21 mouse cellular contexts compared by ENCODE assay signal in genomic region chr10:119706983-119707382, GRCm38 (mm10).
"Had no signal": no experiment of that assay in that cellular context is flagged by ENCODE, and none has a peak within 500 bp of the region (broad histone marks: within the 10 kb centered on the region; RNA-seq: fewer than 3 reads in every experiment).

No protein-coding gene starts in this region.

- H3K9ac ChIP-seq: limb, embryonic 12.5 days; limb, embryonic 15.5 days; liver, embryonic 14.5 days; liver, postnatal 0 days; lung, embryonic 14.5 days; midbrain, embryonic 12.5 days; midbrain, embryonic 15.5 days; neural tube, embryonic 12.5 days; neural tube, embryonic 15.5 days had no signal

- H3K9me3 ChIP-seq: limb, embryonic 12.5 days; limb, embryonic 15.5 days; midbrain, embryonic 12.5 days; midbrain, embryonic 15.5 days; neural tube, embryonic 12.5 days; neural tube, embryonic 15.5 days had no signal

- ATAC-seq: liver, postnatal 0 days; lung, postnatal 0 days; midbrain, embryonic 15.5 days had no signal

- H3K4me3 ChIP-seq: layer of hippocampus, adult 2 months; limb, embryonic 12.5 days; limb, embryonic 15.5 days; midbrain, embryonic 12.5 days; midbrain, embryonic 15.5 days; neural tube, embryonic 12.5 days; neural tube, embryonic 15.5 days had no signal

- H3K27ac ChIP-seq: kidney, postnatal 0 days; layer of hippocampus, adult 2 months; limb, embryonic 12.5 days; limb, embryonic 15.5 days; liver, embryonic 14.5 days; macrophage; midbrain, embryonic 12.5 days; midbrain, embryonic 15.5 days; neural tube, embryonic 12.5 days; neural tube, embryonic 15.5 days; stomach, postnatal 0 days had no signal

- H3K4me1 ChIP-seq: limb, embryonic 12.5 days; limb, embryonic 15.5 days; midbrain, embryonic 12.5 days; midbrain, embryonic 15.5 days; neural tube, embryonic 15.5 days had no signal

- H3K36me3 ChIP-seq: limb, embryonic 12.5 days; limb, embryonic 15.5 days; midbrain, embryonic 12.5 days; midbrain, embryonic 15.5 days; neural tube, embryonic 12.5 days; neural tube, embryonic 15.5 days had no signal

- H3K27me3 ChIP-seq: limb, embryonic 12.5 days; limb, embryonic 15.5 days; midbrain, embryonic 12.5 days; midbrain, embryonic 15.5 days; neural tube, embryonic 12.5 days; neural tube, embryonic 15.5 days had no signal

- DNase-seq: kidney, postnatal 25 days; layer of hippocampus, adult 9-11 months; left cerebral cortex, postnatal 4 days; liver, postnatal 0 days; lung, embryonic 14.5 days; thymus, adult 2 months; thymus, postnatal 14 days; thymus, postnatal 4 days had no signal

- H3K4me2 ChIP-seq: limb, embryonic 12.5 days; limb, embryonic 15.5 days; liver, embryonic 11.5 days; lung, embryonic 14.5 days; midbrain, embryonic 12.5 days; midbrain, embryonic 15.5 days; neural tube, embryonic 12.5 days; neural tube, embryonic 15.5 days had no signal
